Mouse (Mus musculus) Patski (cell line): Measurements from ENCODE around the gene Smurf1. TPM values are rescaled to one million over a fixed set of nuclear protein-coding genes. Genes with fewer than 3 reads are reported as not detected.
A peak's percentile ranks its signal among the peaks of the same experiment; 100 is the strongest.

Experiments used
- ATAC-seq: fragments of 100-300 bp; one replicate; pipeline ENCODE4 v1.8.0; 2021
- CTCF ChIA-PET: fragments of 350-600 bp; sonication (Branson Sonifier 250); formaldehyde crosslinking; loops from one replicate; lab custom pipeline; 2022; ENCODE audit warnings: inconsistent platforms; lab: Charles Lee
- POLR2A ChIA-PET: fragments of 350-600 bp; sonication (Branson Sonifier 250); formaldehyde crosslinking; loops from one replicate; lab custom pipeline; 2022; ENCODE audit warnings: antibody characterized with exemption, inconsistent platforms; lab: Charles Lee
- DNase-seq: peaks from one replicate; pipeline ENCODE4 v3.0.0-alpha.2; 2011; ENCODE audit warnings: low read depth, low spot score
- H3K27me3 ChIP-seq: fragments of 371-371 bp; one replicate; pipeline ENCODE4 v1.5.1; 2021
- CTCF ChIP-seq: fragments of 100-300 bp; IDR thresholded peaks from one replicate; pipeline ENCODE4 v1.5.1; 2021
- in situ Hi-C: fragments of 300-500 bp; cut with MboI; formaldehyde crosslinking; loops from 3 replicates; pipeline ENCODE4 v1.11.1; 2018; ENCODE audit warnings: low pct_unique_long_range_greater_than_20kb, mixed read lengths
- polyA plus RNA-seq: library from polyadenylated mRNA; unstranded; gene quantifications from one replicate; pipeline ENCODE4 v1.2.3, GENCODE M21; 2021

Smurf1 gene
- polyA plus RNA-seq, 1 experiment from 2014 or later, result 50.0 TPM

GRCm38 (mm10) chr5:144923351-144923750 is 42.3 kb downstream of the Smurf1 start:
- in situ Hi-C loops, result no loop called here
- POLR2A ChIA-PET, result no interaction called here
- H3K27me3 ChIP-seq, result no peaks in the 10 kb centered on the region
- DNase-seq (no peak), ATAC-seq (no peak)
- CTCF ChIA-PET, result interaction anchor here (1.0 to 1.1 kb wide), 3 partner anchors 11 to 35 kb away, joined by 3 read pairs; no protein-coding TSS in a partner anchor
- no peak for TF ChIP-seq CTCF

- in situ Hi-C loops, result loop anchor here (5.0 kb wide), 1 partner anchor 43 kb away; no protein-coding TSS in a partner anchor
- no peak for ATAC-seq
- DNase-seq, result no peak
- ChIA-PET POLR2A (interaction anchor here (1.2 kb wide), 1 partner anchor 44 kb away, joined by 3 read pairs; no protein-coding TSS in a partner anchor), CTCF (interaction anchor here (0.9 to 1.5 kb wide), 2 partner anchors 10 to 15 kb away, joined by 4 read pairs; no protein-coding TSS in a partner anchor)
- H3K27me3 ChIP-seq, result no peaks in the 10 kb centered on the region
- TF ChIP-seq CTCF, result no peak
Measured at GRCm38 (mm10) chr5:144919790-144920189, 45.9 kb downstream of the Smurf1 start.

- no peak for DNase-seq
- in situ Hi-C loops, result loop anchor here (5.0 kb wide), 1 partner anchor 43 kb away; no protein-coding TSS in a partner anchor
- TF ChIP-seq CTCF, result no peak
- no peak for ATAC-seq
- no peaks in the 10 kb centered on the region for H3K27me3 ChIP-seq
- CTCF ChIA-PET, result interaction anchor here (0.8 to 1.5 kb wide), 2 partner anchors 11 to 15 kb away, joined by 3 to 4 read pairs; no protein-coding TSS in a partner anchor
- POLR2A ChIA-PET, result no interaction called here
Measured at GRCm38 (mm10) chr5:144919194-144919593, 46.5 kb downstream of the Smurf1 start.

GRCm38 (mm10) chr5:144918204-144918603 is 47.4 kb downstream of the Smurf1 start:
- no peak for ATAC-seq
- in situ Hi-C loops, result loop anchor here (5.0 kb wide), 1 partner anchor 44 kb away; no protein-coding TSS in a partner anchor

GRCm38 (mm10) chr5:144917172-144917571 is 48.5 kb downstream of the Smurf1 start:
- DNase-seq, result no peak
- ChIA-PET CTCF (interaction anchor here (0.6 to 1.4 kb wide), 3 partner anchors 10 to 30 kb away, joined by 3 read pairs; no protein-coding TSS in a partner anchor), POLR2A (no interaction called here)
- TF ChIP-seq CTCF, result no peak
- no peak for ATAC-seq
- H3K27me3 ChIP-seq, result no peaks in the 10 kb centered on the region
- in situ Hi-C loops, result loop anchor here (5.0 kb wide), 1 partner anchor 45 kb away; no protein-coding TSS in a partner anchor

More at GRCm38 (mm10) chr5:144918204-144918603, 47.4 kb downstream of the Smurf1 start:
- no peak for TF ChIP-seq CTCF
- CTCF ChIA-PET, result no interaction called here
- no peaks in the 10 kb centered on the region for H3K27me3 ChIP-seq
- no peak for DNase-seq
- POLR2A ChIA-PET, result no interaction called here

- POLR2A ChIA-PET, result interaction anchor here (4.1 kb wide), 1 partner anchor 50 kb away, joined by 14 read pairs; the partner anchor contains the start of gene Smurf1
- ATAC-seq (no peak), DNase-seq (no peak)
- in situ Hi-C loops, result loop anchor here (5.0 kb wide), 1 partner anchor 46 kb away; no protein-coding TSS in a partner anchor
- H3K27me3 ChIP-seq, result no peaks in the 10 kb centered on the region
- TF ChIP-seq CTCF, result no peak
- CTCF ChIA-PET, result interaction anchor here (2.9 to 4.3 kb wide), 2 partner anchors 10 to 13 kb away, joined by 15 to 33 read pairs; no protein-coding TSS in a partner anchor
Measured at GRCm38 (mm10) chr5:144915828-144916227, 49.8 kb downstream of the Smurf1 start.

- ChIA-PET POLR2A (interaction anchor here (0.7 to 4.1 kb wide), 4 partner anchors 16 to 64 kb away, joined by 3 to 14 read pairs (median 6); partner anchors contain the start of gene Smurf1), CTCF (interaction anchor here (1.2 to 4.3 kb wide), 7 partner anchors 9 to 57 kb away, joined by 3 to 33 read pairs (median 5); partner anchors contain the start of gene Smurf1)
- ATAC-seq, result peak; percentile 88
- in situ Hi-C loops, result no loop called here
- DNase-seq, result peak; percentile 37
- TF ChIP-seq CTCF, result no peak
- H3K27me3 ChIP-seq, result no peaks in the 10 kb centered on the region
Measured at GRCm38 (mm10) chr5:144914433-144914906, 51.2 kb downstream of the Smurf1 start.

- no peaks in the 10 kb centered on the region for H3K27me3 ChIP-seq
- no peak for ATAC-seq
- no peak for TF ChIP-seq CTCF
- ChIA-PET POLR2A (interaction anchor here (0.6 to 4.1 kb wide), 5 partner anchors 16 to 95 kb away, joined by 3 to 14 read pairs (median 9); partner anchors contain the start of gene Smurf1), CTCF (interaction anchor here (1.2 to 4.3 kb wide), 8 partner anchors 8 to 63 kb away, joined by 3 to 33 read pairs (median 5); partner anchors contain the start of gene Smurf1)
- in situ Hi-C loops, result no loop called here
- no peak for DNase-seq
Measured at GRCm38 (mm10) chr5:144913923-144914322, 51.7 kb downstream of the Smurf1 start.

GRCm38 (mm10) chr5:144913361-144913760 is 52.3 kb downstream of the Smurf1 start:
- H3K27me3 ChIP-seq, result no peaks in the 10 kb centered on the region
- no peak for DNase-seq
- ATAC-seq, result no peak
- TF ChIP-seq CTCF, result no peak
- POLR2A ChIA-PET, result interaction anchor here (0.6 to 4.1 kb wide), 4 partner anchors 17 to 96 kb away, joined by 4 to 14 read pairs (median 9); partner anchors contain the start of gene Smurf1
- CTCF ChIA-PET, result interaction anchor here (1.2 to 4.3 kb wide), 6 partner anchors 8 to 64 kb away, joined by 3 to 33 read pairs (median 6); no protein-coding TSS in a partner anchor
- in situ Hi-C loops, result no loop called here

GRCm38 (mm10) chr5:144912519-144913310 is 52.9 kb downstream of the Smurf1 start:
- DNase-seq (no peak), ATAC-seq (no peak)
- no peaks in the 10 kb centered on the region for H3K27me3 ChIP-seq
- TF ChIP-seq CTCF, result no peak
- ChIA-PET CTCF (interaction anchor here (1.2 to 4.3 kb wide), 5 partner anchors 16 to 64 kb away, joined by 3 to 33 read pairs (median 5); no protein-coding TSS in a partner anchor), POLR2A (interaction anchor here (4.1 kb wide), 1 partner anchor 53 kb away, joined by 14 read pairs; the partner anchor contains the start of gene Smurf1)
- in situ Hi-C loops, result no loop called here
